Mouse (Mus musculus) midbrain, embryonic 14.5 days (tissue): ENCODE data around the gene Frmd8. TPM values are rescaled to one million over a fixed set of nuclear protein-coding genes. Genes with fewer than 3 reads are reported as not detected.
"Not testable (repeated sequence)": the region's sequence is repeated elsewhere in the genome, so short reads cannot be mapped to it uniquely, and the experiment has no call there.

Experiments used
- ATAC-seq: fragments of 200-750 bp; cut with Nextera tagmentation; 2 replicates; pipeline ENCODE4 v1.8.0; 2017; ENCODE audit warnings: moderate number of reproducible peaks, moderate library complexity; ENCODE audit not compliant: low FRiP score, low TSS enrichment
- DNase-seq: peaks from one replicate; pipeline ENCODE4 v3.0.0-alpha.2; 2015
- H3K27ac ChIP-seq: fragments of 300-500 bp; sonication (generic); replicated peaks from 2 replicates; pipeline ENCODE4 v1.5.1; 2014; ENCODE audit warnings: mild to moderate bottlenecking, low read depth, low read length, moderate library complexity
- H3K27me3 ChIP-seq: fragments of 300-500 bp; sonication (generic); 2 replicates; pipeline ENCODE4 v1.6.1; 2014; ENCODE audit warnings: low read length, control low read depth, mixed read lengths; ENCODE audit not compliant: control insufficient read depth, insufficient read depth
- H3K36me3 ChIP-seq: fragments of 300-500 bp; sonication (generic); 2 replicates; pipeline ENCODE4 v1.6.1; 2014; ENCODE audit warnings: low read length, control low read depth; ENCODE audit not compliant: control insufficient read depth, insufficient read depth
- H3K4me1 ChIP-seq: fragments of 300-500 bp; sonication (generic); 2 replicates; pipeline ENCODE4 v1.6.1; 2014; ENCODE audit warnings: mild to moderate bottlenecking, antibody characterized with exemption, low read length, control low read depth; ENCODE audit not compliant: control insufficient read depth, insufficient read depth
- H3K4me2 ChIP-seq: fragments of 300-500 bp; sonication (generic); 2 replicates; pipeline ENCODE4 v1.6.1; 2014; ENCODE audit warnings: mild to moderate bottlenecking, low read length, moderate library complexity
- H3K4me3 ChIP-seq: fragments of 300-500 bp; sonication (generic); replicated peaks from 2 replicates; pipeline ENCODE4 v1.5.1; 2014; ENCODE audit warnings: low read depth, low read length
- H3K9ac ChIP-seq: fragments of 300-500 bp; sonication (generic); replicated peaks from 2 replicates; pipeline ENCODE4 v1.6.1; 2014; ENCODE audit warnings: mild to moderate bottlenecking, low read length, moderate library complexity
- H3K9me3 ChIP-seq: fragments of 300-500 bp; sonication (generic); 2 replicates; pipeline ENCODE4 v1.6.1; 2016; ENCODE audit warnings: low read length, control low read depth, mixed read lengths; ENCODE audit not compliant: control insufficient read depth
- WGBS: fragments of 180-500 bp; shearing (Covaris S2); extraction: QIAGEN DNeasy Blood & Tissue Kit; methylation state at CpG from one replicate; pipeline ENCODE4 v1.1.7; 2014; 5-methylcytosine and 5-hydroxymethylcytosine counted together
- polyA plus RNA-seq: library from polyadenylated mRNA; unstranded; fragments of >200 nt; fragmentation: Nextera tagmentation; extraction: Ambion mirVana; gene quantifications from 2 replicates; pipeline ENCODE4 v1.2.1, GENCODE M21; 2014

Frmd8 gene
- polyA plus RNA-seq, 1 experiment from 2014 or later, result 12.2 TPM

- no peaks in the 10 kb centered on the region for H3K27me3 ChIP-seq
- H3K9ac ChIP-seq, result no peak overlapping the region
- 82% methylated on average over 5 of the region's 5 CpGs for WGBS
- ATAC-seq (no peak), DNase-seq (no peak)
- peaks cover 11% of the 10 kb centered on the region; the same call in 1 of the 2 replicates for H3K4me1 ChIP-seq
- no peaks in the 10 kb centered on the region for H3K36me3 ChIP-seq
- H3K4me3 ChIP-seq, result no peak overlapping the region
- H3K4me2 ChIP-seq, result no peak overlapping the region
- no peak overlapping the region for H3K27ac ChIP-seq
- H3K9me3 ChIP-seq, result no peaks in the 10 kb centered on the region
Observed at GRCm38 (mm10) chr19:5821847-5822173, 53.3 kb downstream of the Frmd8 start.

GRCm38 (mm10) chr19:5819549-5819948 lies 55.5 kb downstream of the Frmd8 start:
- no peak overlapping the region for H3K4me2 ChIP-seq
- WGBS, result 52% methylated on average over 12 of the region's 12 CpGs
- H3K9ac ChIP-seq, result no peak overlapping the region
- DNase-seq (peak; percentile 26), ATAC-seq (no peak)
- peaks cover 11% of the 10 kb centered on the region; the same call in 1 of the 2 replicates for H3K4me1 ChIP-seq
- H3K4me3 ChIP-seq, result no peak overlapping the region
- H3K9me3 ChIP-seq, result no peaks in the 10 kb centered on the region
- H3K27ac ChIP-seq, result no peak overlapping the region
- H3K36me3 ChIP-seq, result no peaks in the 10 kb centered on the region
- no peaks in the 10 kb centered on the region for H3K27me3 ChIP-seq

DNA sequence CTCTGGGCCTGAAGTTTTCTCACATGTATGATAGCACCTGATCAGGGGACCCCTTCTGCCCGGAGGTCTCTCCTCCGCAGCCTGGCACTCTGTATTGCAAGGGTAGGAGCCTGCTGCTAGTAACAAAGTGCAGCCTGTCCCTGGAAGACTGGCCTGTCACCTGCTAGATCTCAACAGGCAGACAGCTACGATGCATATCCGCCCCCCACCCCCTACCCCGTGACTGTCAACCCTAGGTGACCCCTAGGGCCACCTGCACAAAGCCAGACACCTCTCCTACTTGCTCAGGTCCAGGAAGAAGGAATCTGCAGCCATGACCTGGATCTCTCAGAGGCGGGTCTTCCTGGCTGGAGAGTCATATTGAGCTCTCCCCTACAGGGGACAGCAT lies 56.5 kb downstream of the Frmd8 start:
- no peaks in the 10 kb centered on the region for H3K27me3 ChIP-seq
- H3K36me3 ChIP-seq, result no peaks in the 10 kb centered on the region
- no peak for ATAC-seq
- no peak overlapping the region for H3K9ac ChIP-seq
- no peak overlapping the region for H3K4me2 ChIP-seq
- no peak overlapping the region for H3K4me3 ChIP-seq
- peaks cover 11% of the 10 kb centered on the region for H3K4me1 ChIP-seq
- WGBS, result 74% methylated on average over 6 of the region's 6 CpGs
- DNase-seq, result no peak
- H3K27ac ChIP-seq, result no peak overlapping the region
- no peaks in the 10 kb centered on the region for H3K9me3 ChIP-seq

- H3K9ac ChIP-seq, result peak overlapping the region; percentile 42; the same call in 1 of the 2 replicates
Observed at GRCm38 (mm10) chr19:5817703-5818589, 57.1 kb downstream of the Frmd8 start.

GRCm38 (mm10) chr19:5815928-5816327 lies 59.1 kb downstream of the Frmd8 start:
- no peaks in the 10 kb centered on the region for H3K27me3 ChIP-seq
- DNase-seq (no peak), ATAC-seq (no peak)
- no peak overlapping the region for H3K4me2 ChIP-seq
- H3K4me1 ChIP-seq, result peaks cover 26% of the 10 kb centered on the region
- H3K9ac ChIP-seq, result no peak overlapping the region
- WGBS, result 76% methylated on average over 4 of the region's 4 CpGs
- no peaks in the 10 kb centered on the region for H3K9me3 ChIP-seq
- no peak overlapping the region for H3K27ac ChIP-seq
- H3K36me3 ChIP-seq, result no peaks in the 10 kb centered on the region
- H3K4me3 ChIP-seq, result no peak overlapping the region

More at GRCm38 (mm10) chr19:5817703-5818589, 57.1 kb downstream of the Frmd8 start:
- Histone ChIP-seq H3K27ac (peak overlapping the region; percentile 75), H3K4me1 (peaks cover 11% of the 10 kb centered on the region), H3K4me2 (peak overlapping the region; percentile 56), H3K4me3 (peak overlapping the region; percentile 18; the same call in 1 of the 2 replicates), H3K27me3 (no peaks in the 10 kb centered on the region), H3K36me3 (no peaks in the 10 kb centered on the region), H3K9me3 (no peaks in the 10 kb centered on the region)
- WGBS, result 15% methylated on average over 21 of the region's 21 CpGs
- ATAC-seq (peak; percentile 73), DNase-seq (peak; percentile 89)

DNA sequence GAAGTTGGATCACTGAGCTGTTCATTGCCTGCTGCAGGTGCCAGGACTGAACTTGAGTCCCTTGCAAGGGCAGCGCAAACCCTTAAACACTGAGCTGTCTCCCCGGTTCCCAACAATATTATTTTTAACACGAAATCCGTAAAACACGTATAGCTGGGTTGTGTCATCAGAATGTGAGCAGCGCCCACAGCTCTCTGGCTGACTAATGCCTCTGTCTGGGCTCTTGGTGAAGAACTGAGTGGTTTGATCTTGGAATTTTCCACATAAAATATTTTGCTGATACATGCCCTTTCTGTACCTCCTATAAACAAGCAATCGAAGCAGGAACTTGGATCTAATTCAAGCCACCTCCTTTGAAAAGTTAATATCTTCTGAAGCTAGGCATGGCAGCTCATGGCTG lies 60.1 kb downstream of the Frmd8 start:
- no peak for ATAC-seq
- H3K4me1 ChIP-seq, result peaks cover 35% of the 10 kb centered on the region
- H3K27me3 ChIP-seq, result no peaks in the 10 kb centered on the region
- no peak overlapping the region for H3K9ac ChIP-seq
- no peak overlapping the region for H3K4me2 ChIP-seq
- H3K9me3 ChIP-seq, result no peaks in the 10 kb centered on the region
- H3K27ac ChIP-seq, result no peak overlapping the region
- H3K4me3 ChIP-seq, result no peak overlapping the region
- no peaks in the 10 kb centered on the region for H3K36me3 ChIP-seq
- DNase-seq, result no peak
- 92% methylated on average over 7 of the region's 7 CpGs for WGBS

DNA sequence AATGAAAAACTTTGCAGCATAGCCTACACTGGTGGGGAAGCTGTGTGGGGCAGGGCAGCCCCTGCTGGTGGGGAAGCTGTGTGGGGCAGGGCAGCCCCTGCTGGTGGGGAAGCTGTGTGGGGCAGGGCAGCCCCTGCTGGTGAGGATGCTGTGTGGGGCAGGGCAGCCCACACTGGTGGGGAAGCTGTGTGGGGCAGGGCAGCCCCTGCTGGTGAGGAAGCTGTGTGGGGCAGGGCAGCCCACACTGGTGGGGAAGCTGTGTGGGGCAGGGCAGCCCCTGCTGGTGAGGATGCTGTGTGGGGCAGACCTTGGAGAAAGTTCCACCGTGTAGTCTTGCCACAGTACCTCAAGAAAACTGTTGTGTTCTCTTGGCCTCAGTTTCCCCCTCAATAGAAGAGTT lies 61.0 kb downstream of the Frmd8 start:
- H3K27me3 ChIP-seq, H3K27ac ChIP-seq, H3K36me3 ChIP-seq, H3K9me3 ChIP-seq, H3K4me3 ChIP-seq, DNase-seq, H3K4me2 ChIP-seq, H3K9ac ChIP-seq, ATAC-seq: not testable (repeated sequence)
- H3K4me1 ChIP-seq, result peaks cover 40% of the 10 kb centered on the region
- WGBS, result 33% methylated on average over 1 of the region's 1 CpGs

- no peak overlapping the region for H3K4me3 ChIP-seq
- no peaks in the 10 kb centered on the region for H3K27me3 ChIP-seq
- H3K9me3 ChIP-seq, result no peaks in the 10 kb centered on the region
- H3K36me3 ChIP-seq, result no peaks in the 10 kb centered on the region
- H3K4me1 ChIP-seq, result peaks cover 40% of the 10 kb centered on the region
- no peak overlapping the region for H3K9ac ChIP-seq
- 93% methylated on average over 3 of the region's 3 CpGs for WGBS
- DNase-seq (no peak), ATAC-seq (no peak)
- H3K4me2 ChIP-seq, result no peak overlapping the region
- H3K27ac ChIP-seq, result no peak overlapping the region
Observed at GRCm38 (mm10) chr19:5813567-5813966, 61.5 kb downstream of the Frmd8 start.
